Comparison of ENCODE assay signal across 9 mouse cellular contexts in the genomic region with DNA sequence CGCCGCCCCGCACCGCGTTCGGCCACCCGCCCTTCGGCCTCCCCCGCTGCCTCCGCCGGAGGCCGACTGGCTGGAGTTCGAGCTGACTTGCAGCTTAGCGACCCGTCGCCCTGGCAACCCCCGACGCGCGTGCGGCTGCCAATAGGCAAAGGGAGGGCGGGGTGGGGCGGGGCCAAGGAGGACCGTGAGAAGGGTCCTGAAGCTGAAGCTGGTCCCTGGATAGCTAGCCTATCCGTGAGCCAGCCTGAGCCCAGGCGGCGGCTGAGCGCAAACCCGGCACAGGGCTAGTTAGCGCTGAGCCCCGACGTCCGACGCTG. TPM values are rescaled to one million over a fixed set of nuclear protein-coding genes. Genes with fewer than 3 reads are reported as not detected.
DNase-seq lines count a peak whose midpoint lies in the region; TF ChIP-seq lines count a peak whose summit lies in the region.
"Had no signal": no experiment of that assay in that cellular context is flagged by ENCODE, and none has a peak within 500 bp of the region (broad histone marks: within the 10 kb centered on the region; RNA-seq: fewer than 3 reads in every experiment).

No protein-coding gene starts in this region.

- H3K4me3 ChIP-seq in lung, adult 2 months (replicated peaks; ENCODE audit: extremely low read depth, low read depth, low read length) = peak overlapping the region; percentile 14

- no peak for TF ChIP-seq CTCF in lung, adult 2 months (IDR thresholded peaks at IDR 0.05; ENCODE audit: insufficient read depth, low read length)

- TF ChIP-seq POLR2A in lung, adult 2 months (IDR thresholded peaks at IDR 0.05; ENCODE audit: borderline replicate concordance, extremely low read depth, low read depth, low read length) = peak; percentile 43; the same call in 1 of the 2 replicates

- WGBS in lung, adult 2 months = under 1% methylated on average over 34 of the region's 34 CpGs

- peaks cover 3% of the 10 kb centered on the region; the same call in 1 of the 2 replicates for H3K4me1 ChIP-seq in lung, adult 2 months (ENCODE audit: control insufficient read depth, insufficient read depth, low read length)

- DNase-seq in layer of hippocampus, adult 18-20 months (ENCODE audit: low spot score in 2 of 2) = peak; percentile 64 to 78
- no peak for DNase-seq in layer of hippocampus, adult 9-10 months (ENCODE audit: low spot score)
- DNase-seq in adrenal gland, postnatal 36 days = peak; percentile 75 to 83
- DNase-seq in gastrocnemius, postnatal 25 days = peak; percentile 32
- DNase-seq in kidney, adult 9 months = peak; percentile 28
- DNase-seq in lung, adult 2 months = peak; percentile 45
- peak; percentile 32 for DNase-seq in ovary, postnatal 10 days (ENCODE audit: low spot score)
- no peak for DNase-seq in cerebellum, adult 11-12 months

RNA-seq across cellular contexts. Expression of a gene that starts 0.2 kb away (rescaled TPM):
- total RNA-seq in layer of hippocampus, adult 18-20 months (2021) = 10 to 100 TPM; 70.5 to 77.9 TPM
- 1 to 10 TPM; 3.5 to 6.2 TPM for total RNA-seq in adrenal gland, postnatal 36 days (2021)
- under 1 TPM; 0.13 to 0.38 TPM for total RNA-seq in gastrocnemius, postnatal 25 days (2021)
- 20.6 and 25.6 TPM in 2 replicates for polyA plus RNA-seq in lung, adult 2 months (2012; rRNA removed)
- total RNA-seq: MEL had no signal

RNA-seq across cellular contexts. Expression of a gene that starts 25.3 kb away (rescaled TPM):
- total RNA-seq in layer of hippocampus, adult 18-20 months (2021) = 1 to 10 TPM; 1.3 to 1.9 TPM
- total RNA-seq in adrenal gland, postnatal 36 days (2021) = under 1 TPM; 0.63 to 0.93 TPM
- total RNA-seq in gastrocnemius, postnatal 25 days (2021) = under 1 TPM; 0.90 to 0.91 TPM
- 5.4 and 5.9 TPM in 2 replicates for polyA plus RNA-seq in lung, adult 2 months (2012; rRNA removed)

Comparison
In these comparisons a context has a peak if more than half of its experiments do, and no peak if none do; other contexts are left out.
1. DNase-seq: peak in layer of hippocampus, adult 18-20 months (2 of 2), adrenal gland, postnatal 36 days (2 of 2), gastrocnemius, postnatal 25 days (single experiment), kidney, adult 9 months (single experiment), lung, adult 2 months (single experiment) and ovary, postnatal 10 days (single experiment); none in layer of hippocampus, adult 9-10 months (single experiment) and cerebellum, adult 11-12 months (single experiment).
2. RNA of a gene that starts 0.2 kb away (total RNA-seq): 70.5 to 77.9 TPM in layer of hippocampus, adult 18-20 months; 3.5 to 6.2 TPM in adrenal gland, postnatal 36 days and 0.13 to 0.38 TPM in gastrocnemius, postnatal 25 days; every median in the first group is over 4 times any median in the second.